Mouse (Mus musculus) heart, adult 2 months (tissue): ENCODE results near the gene Ptk6.
A peak's percentile ranks its signal among the peaks of the same experiment; 100 is the strongest.

Source experiments
- CTCF ChIP-seq: fragments of 200-600 bp; IDR thresholded peaks from 2 replicates; pipeline ENCODE4 v1.8.1; 2022; ENCODE audit warnings: antibody characterized with exemption, mild to moderate bottlenecking, moderate library complexity
- EP300 ChIP-seq: fragments of 200-500 bp; IDR thresholded peaks from 2 replicates; pipeline ENCODE4 v1.6.1; 2011; ENCODE audit warnings: low read depth, low read length, control low read depth; ENCODE audit not compliant: insufficient read depth
- POLR2A ChIP-seq: fragments of 200-500 bp; IDR thresholded peaks from 2 replicates; pipeline ENCODE4 v1.6.1; 2011; ENCODE audit warnings: mild to moderate bottlenecking, low read depth, low read length, control low read depth; ENCODE audit not compliant: insufficient read depth

GRCm38 (mm10) chr2:181228335-181228734, 25.7 kb upstream of the Ptk6 start:
- TF ChIP-seq POLR2A (no peak), CTCF (no peak), EP300 (0 out of 2 replicates have a peak, but pooled peaks have one; percentile 31)
